Mouse (Mus musculus): ENCODE data around the gene Gm44805.

Gm44805 gene

DNA sequence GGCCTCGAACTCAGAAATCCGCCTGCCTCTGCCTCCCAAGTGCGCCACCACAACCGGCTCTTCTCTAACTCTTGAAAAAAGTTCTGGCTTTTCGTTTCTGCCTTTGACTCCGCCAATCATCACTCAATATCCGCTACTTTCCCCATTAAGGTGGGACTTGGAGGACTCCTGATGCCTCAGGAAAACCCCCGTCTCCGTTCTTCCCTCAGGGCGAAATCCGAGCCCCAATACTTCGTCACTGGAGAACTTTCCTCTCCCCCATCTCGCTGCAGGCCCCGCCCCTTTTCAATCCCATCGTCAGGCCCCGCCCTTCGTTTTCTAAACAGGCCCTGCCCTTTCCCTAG lies 53.1 kb downstream of the Gm44805 start:
- no peak for DNase-seq

DNA sequence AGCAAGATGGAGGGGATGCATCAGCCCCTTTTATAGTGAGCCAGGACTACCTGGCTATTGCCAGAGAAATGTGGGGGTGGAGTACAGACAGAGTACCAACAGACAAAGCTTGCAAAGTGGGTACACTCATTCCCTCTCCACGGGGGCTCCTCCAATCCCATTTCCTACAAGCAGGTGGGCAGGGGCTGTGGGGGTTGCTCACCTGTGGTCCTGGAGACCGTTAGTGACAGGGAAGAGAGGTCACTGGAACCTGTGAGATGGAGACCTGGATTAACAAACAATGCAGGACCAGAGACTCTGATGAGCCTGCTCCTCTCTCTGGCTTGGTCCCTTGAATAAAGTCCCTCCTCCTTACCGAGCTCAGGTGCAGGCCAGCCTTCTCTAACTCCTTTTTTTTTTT lies 53.5 kb downstream of the Gm44805 start:
- DNase-seq = no peak

DNA sequence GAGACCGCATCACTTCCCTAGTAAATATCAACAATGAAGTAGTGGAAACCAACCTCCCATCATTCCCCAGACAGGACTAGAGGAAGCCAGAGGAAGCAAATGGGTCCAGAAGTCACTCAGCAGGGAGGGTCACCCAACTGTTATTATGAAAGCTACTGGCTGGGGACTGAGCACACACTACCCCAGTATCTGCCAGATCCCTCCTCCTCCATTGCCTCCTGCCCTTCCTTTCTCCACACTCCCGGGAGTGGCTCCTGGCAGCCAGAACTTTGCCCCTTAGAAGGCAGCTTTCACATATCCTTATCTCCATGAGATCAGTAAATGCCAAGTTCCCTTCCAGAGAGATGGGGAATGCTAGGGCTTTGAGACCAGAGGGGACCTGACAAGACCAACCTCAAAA lies 57.8 kb downstream of the Gm44805 start:
- DNase-seq = no peak

DNA sequence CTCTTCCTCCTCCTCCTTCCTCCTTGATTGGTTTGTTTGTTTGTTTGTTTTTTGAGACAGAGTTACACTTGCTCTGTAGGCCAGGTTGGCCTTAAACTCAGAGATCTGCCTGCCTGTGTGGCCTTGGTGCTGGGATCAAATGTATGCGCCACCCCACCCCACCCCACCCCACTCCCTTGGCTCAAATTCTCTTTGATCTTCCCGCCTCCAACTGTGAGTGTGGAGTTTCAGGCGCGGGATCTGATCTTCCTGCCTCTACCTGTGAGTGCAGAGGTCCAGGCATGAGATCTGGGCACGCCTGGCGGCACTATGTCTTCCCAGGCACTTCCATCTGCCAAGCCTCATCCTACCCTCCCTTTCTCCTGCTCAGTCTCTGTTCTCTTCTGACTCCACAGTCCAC lies 59.0 kb downstream of the Gm44805 start:
- DNase-seq = no peak

All from right cerebral cortex, adult 18-20 months (tissue).